Mouse (Mus musculus): ENCODE data around the gene Itga2. TPM values are rescaled to one million over a fixed set of nuclear protein-coding genes. Genes with fewer than 3 reads are reported as not detected.
A peak's percentile ranks its signal among the peaks of the same experiment; 100 is the strongest.

The Itga2 gene
- polyA plus RNA-seq, 1 experiment from 2014 or later = 3.5 TPM

DNA sequence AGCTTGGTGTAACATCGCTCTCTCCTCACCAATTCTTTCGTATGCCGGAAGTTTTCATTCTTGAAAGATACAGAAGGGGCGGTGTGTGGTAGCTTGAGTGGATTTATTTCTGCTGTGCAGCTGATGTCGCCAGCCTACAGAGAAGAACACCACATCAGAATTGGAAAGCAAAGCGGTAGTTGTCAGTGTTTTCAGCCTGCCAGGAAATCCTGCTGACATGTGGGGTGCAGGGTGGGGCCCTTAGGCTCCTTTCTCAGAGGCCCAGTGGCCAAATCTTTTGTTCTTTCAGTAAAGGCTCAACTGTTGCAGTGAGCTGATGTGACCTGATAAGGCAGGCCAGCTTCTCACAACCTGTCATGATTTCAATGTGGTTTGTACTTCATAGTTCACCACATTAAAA, 86.1 kb downstream of the Itga2 start:
- Histone ChIP-seq H3K4me2 (replicated peaks) (no peak overlapping the region), H3K9me3 (replicated peaks) (no peaks in the 10 kb centered on the region), H3K9ac (no peak overlapping the region), H3K4me3 (replicated peaks) (no peak overlapping the region), H3K27me3 (no peaks in the 10 kb centered on the region), H3K36me3 (no peaks in the 10 kb centered on the region), H3K4me1 (0 out of 2 replicates have a peak, but pooled peaks cover 6% of the 10 kb centered on the region), H3K27ac (replicated peaks) (no peak overlapping the region)
- 75% methylated on average over 6 of the region's 6 CpGs for WGBS
- ATAC-seq (ENCODE audit: insufficient number of reproducible peaks, low FRiP score, low TSS enrichment, low read depth) = no peak

DNA sequence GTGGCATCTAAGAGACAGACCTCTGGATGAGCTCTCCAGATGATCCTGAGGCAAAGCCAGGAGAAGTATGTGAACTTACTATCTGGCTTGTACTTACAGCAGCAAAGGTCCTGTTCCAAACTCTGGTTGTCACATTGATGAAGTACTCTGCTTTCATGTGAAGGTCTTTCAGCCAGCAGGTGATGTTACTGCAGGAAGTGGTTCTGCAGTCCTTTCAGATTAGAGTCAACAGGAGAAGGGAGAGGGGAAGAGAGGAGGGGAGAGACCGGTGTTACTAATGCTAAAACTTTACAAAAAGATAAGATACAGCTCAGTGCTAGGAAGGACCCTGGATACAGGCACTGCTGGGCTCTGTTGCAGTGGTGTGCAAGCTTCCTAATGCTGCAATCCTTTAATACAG, 88.6 kb downstream of the Itga2 start:
- 67% methylated on average over 1 of the region's 1 CpGs for WGBS
- Histone ChIP-seq H3K4me1 (peaks cover 21% of the 10 kb centered on the region), H3K27me3 (no peaks in the 10 kb centered on the region), H3K4me3 (replicated peaks) (no peak overlapping the region), H3K4me2 (replicated peaks) (no peak overlapping the region), H3K9ac (no peak overlapping the region), H3K36me3 (no peaks in the 10 kb centered on the region), H3K9me3 (replicated peaks) (no peaks in the 10 kb centered on the region), H3K27ac (replicated peaks) (no peak overlapping the region)
- no peak for ATAC-seq (ENCODE audit: insufficient number of reproducible peaks, low FRiP score, low TSS enrichment, low read depth)

- H3K27ac ChIP-seq (replicated peaks) = no peak overlapping the region
- WGBS = 85% methylated on average over 4 of the region's 4 CpGs
- H3K4me2 ChIP-seq (replicated peaks) = no peak overlapping the region
- H3K4me1 ChIP-seq = peaks cover 26% of the 10 kb centered on the region
- no peaks in the 10 kb centered on the region for H3K27me3 ChIP-seq
- H3K4me3 ChIP-seq (replicated peaks) = no peak overlapping the region
- no peaks in the 10 kb centered on the region for H3K9me3 ChIP-seq (replicated peaks)
- no peaks in the 10 kb centered on the region for H3K36me3 ChIP-seq
- H3K9ac ChIP-seq = no peak overlapping the region
- ATAC-seq (ENCODE audit: insufficient number of reproducible peaks, low FRiP score, low TSS enrichment, low read depth) = no peak
Measured at GRCm38 (mm10) chr13:114840545-114840944, 91.4 kb downstream of the Itga2 start.

DNA sequence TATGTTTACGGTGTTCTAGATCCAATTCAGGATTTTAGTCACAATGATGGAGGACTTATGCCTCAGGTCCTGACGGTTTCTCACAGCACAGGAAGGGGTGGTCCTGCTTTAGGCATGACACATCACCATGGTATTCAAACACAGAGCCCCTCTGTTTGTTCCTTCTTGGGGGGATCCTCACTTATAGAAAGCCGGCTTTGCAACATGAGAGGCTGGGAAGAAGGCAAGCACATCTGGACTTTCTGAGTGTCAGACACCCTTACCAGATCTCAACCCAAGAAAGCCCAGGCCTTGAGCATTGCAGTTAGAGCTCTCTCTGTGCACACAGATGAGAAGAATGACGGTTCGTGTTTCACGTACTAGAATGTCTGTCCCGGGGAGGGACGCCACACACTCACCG, 92.8 kb downstream of the Itga2 start:
- no peak overlapping the region for H3K4me3 ChIP-seq (replicated peaks)
- no peaks in the 10 kb centered on the region for H3K36me3 ChIP-seq
- no peak overlapping the region for H3K4me2 ChIP-seq (replicated peaks)
- H3K4me1 ChIP-seq = peaks cover 26% of the 10 kb centered on the region
- peak overlapping the region; percentile 83 for H3K27ac ChIP-seq (replicated peaks)
- no peak overlapping the region for H3K9ac ChIP-seq
- H3K9me3 ChIP-seq (replicated peaks) = no peaks in the 10 kb centered on the region
- WGBS = 29% methylated on average over 9 of the region's 9 CpGs
- no peaks in the 10 kb centered on the region for H3K27me3 ChIP-seq
- 0 out of 2 replicates have a peak, but pooled peaks have one; percentile 17 for ATAC-seq (ENCODE audit: insufficient number of reproducible peaks, low FRiP score, low TSS enrichment, low read depth)

GRCm38 (mm10) chr13:114838535-114838990, 93.3 kb downstream of the Itga2 start:
- peaks cover 26% of the 10 kb centered on the region for H3K4me1 ChIP-seq
- peak overlapping the region; percentile 83 for H3K27ac ChIP-seq (replicated peaks)
- H3K9ac ChIP-seq = no peak overlapping the region
- no peak overlapping the region for H3K4me3 ChIP-seq (replicated peaks)
- peak; percentile 56 for ATAC-seq (ENCODE audit: insufficient number of reproducible peaks, low FRiP score, low TSS enrichment, low read depth)
- no peak overlapping the region for H3K4me2 ChIP-seq (replicated peaks)
- no peaks in the 10 kb centered on the region for H3K36me3 ChIP-seq
- no peaks in the 10 kb centered on the region for H3K27me3 ChIP-seq
- 40% methylated on average over 5 of the region's 5 CpGs for WGBS
- H3K9me3 ChIP-seq (replicated peaks) = no peaks in the 10 kb centered on the region

- no peak overlapping the region for H3K27ac ChIP-seq (replicated peaks)
- WGBS = 72% methylated on average over 7 of the region's 7 CpGs
Measured at GRCm38 (mm10) chr13:114837061-114837460, 94.8 kb downstream of the Itga2 start.

DNA sequence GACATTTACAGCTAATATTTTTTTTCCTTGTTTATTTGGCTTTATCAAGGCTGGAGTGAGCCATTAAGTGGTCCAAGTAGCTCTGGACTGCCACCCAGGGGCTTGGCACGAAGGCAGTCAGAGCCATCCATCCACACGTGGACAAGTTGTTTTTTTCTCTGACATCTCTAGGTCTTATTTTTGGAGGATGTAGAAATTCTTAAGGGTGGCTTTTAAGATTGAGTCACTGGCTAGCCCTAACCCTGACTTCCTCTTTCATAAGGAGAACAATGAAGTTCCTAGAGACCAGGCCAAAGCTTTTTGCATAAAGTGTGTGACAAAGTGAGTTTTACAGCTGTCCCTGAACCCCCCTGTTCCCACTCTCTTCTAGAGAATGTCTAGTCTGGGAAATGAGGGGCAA, 97.3 kb downstream of the Itga2 start:
- no peak overlapping the region for H3K27ac ChIP-seq (replicated peaks)
- H3K9me3 ChIP-seq (replicated peaks) = no peaks in the 10 kb centered on the region
- H3K4me2 ChIP-seq (replicated peaks) = no peak overlapping the region
- peaks cover 18% of the 10 kb centered on the region for H3K4me1 ChIP-seq
- no peak overlapping the region for H3K9ac ChIP-seq
- no peak for ATAC-seq (ENCODE audit: insufficient number of reproducible peaks, low FRiP score, low TSS enrichment, low read depth)
- WGBS = 66% methylated on average over 2 of the region's 2 CpGs
- H3K36me3 ChIP-seq = peaks cover 16% of the 10 kb centered on the region
- H3K4me3 ChIP-seq (replicated peaks) = no peak overlapping the region
- no peaks in the 10 kb centered on the region for H3K27me3 ChIP-seq

More at GRCm38 (mm10) chr13:114837061-114837460, 94.8 kb downstream of the Itga2 start:
- H3K4me1 ChIP-seq = peaks cover 26% of the 10 kb centered on the region
- no peaks in the 10 kb centered on the region for H3K9me3 ChIP-seq (replicated peaks)
- H3K9ac ChIP-seq = no peak overlapping the region
- H3K27me3 ChIP-seq = no peaks in the 10 kb centered on the region
- H3K36me3 ChIP-seq = no peaks in the 10 kb centered on the region
- no peak overlapping the region for H3K4me2 ChIP-seq (replicated peaks)
- ATAC-seq (ENCODE audit: insufficient number of reproducible peaks, low FRiP score, low TSS enrichment, low read depth) = no peak
- no peak overlapping the region for H3K4me3 ChIP-seq (replicated peaks)

GRCm38 (mm10) chr13:114833351-114833750, 98.5 kb downstream of the Itga2 start:
- ATAC-seq (ENCODE audit: insufficient number of reproducible peaks, low FRiP score, low TSS enrichment, low read depth) = no peak
- peaks cover 5% of the 10 kb centered on the region for H3K4me1 ChIP-seq
- H3K36me3 ChIP-seq = peaks cover 19% of the 10 kb centered on the region
- H3K27me3 ChIP-seq = no peaks in the 10 kb centered on the region
- H3K9me3 ChIP-seq (replicated peaks) = no peaks in the 10 kb centered on the region
- H3K9ac ChIP-seq = no peak overlapping the region
- no peak overlapping the region for H3K4me3 ChIP-seq (replicated peaks)
- H3K27ac ChIP-seq (replicated peaks) = no peak overlapping the region
- 89% methylated on average over 4 of the region's 4 CpGs for WGBS
- H3K4me2 ChIP-seq (replicated peaks) = no peak overlapping the region

- no peak overlapping the region for H3K9ac ChIP-seq
- no peak overlapping the region for H3K27ac ChIP-seq (replicated peaks)
- no peak for ATAC-seq (ENCODE audit: insufficient number of reproducible peaks, low FRiP score, low TSS enrichment, low read depth)
- no peak overlapping the region for H3K4me2 ChIP-seq (replicated peaks)
- peaks cover 23% of the 10 kb centered on the region for H3K36me3 ChIP-seq
- H3K9me3 ChIP-seq (replicated peaks) = no peaks in the 10 kb centered on the region
- H3K4me1 ChIP-seq = no peaks in the 10 kb centered on the region
- WGBS = 69% methylated on average over 5 of the region's 5 CpGs
- H3K4me3 ChIP-seq (replicated peaks) = no peak overlapping the region
- no peaks in the 10 kb centered on the region for H3K27me3 ChIP-seq
Measured at GRCm38 (mm10) chr13:114832761-114833160, 99.1 kb downstream of the Itga2 start.

- Histone ChIP-seq H3K9me3 (replicated peaks) (no peaks in the 10 kb centered on the region), H3K4me2 (replicated peaks) (no peak overlapping the region), H3K4me1 (no peaks in the 10 kb centered on the region), H3K9ac (no peak overlapping the region), H3K27ac (replicated peaks) (no peak overlapping the region), H3K27me3 (no peaks in the 10 kb centered on the region), H3K36me3 (peaks cover 32% of the 10 kb centered on the region), H3K4me3 (replicated peaks) (no peak overlapping the region)
- no peak for ATAC-seq (ENCODE audit: insufficient number of reproducible peaks, low FRiP score, low TSS enrichment, low read depth)
- 82% methylated on average over 4 of the region's 4 CpGs for WGBS
Measured at GRCm38 (mm10) chr13:114831367-114831833, 100.5 kb downstream of the Itga2 start.

DNA sequence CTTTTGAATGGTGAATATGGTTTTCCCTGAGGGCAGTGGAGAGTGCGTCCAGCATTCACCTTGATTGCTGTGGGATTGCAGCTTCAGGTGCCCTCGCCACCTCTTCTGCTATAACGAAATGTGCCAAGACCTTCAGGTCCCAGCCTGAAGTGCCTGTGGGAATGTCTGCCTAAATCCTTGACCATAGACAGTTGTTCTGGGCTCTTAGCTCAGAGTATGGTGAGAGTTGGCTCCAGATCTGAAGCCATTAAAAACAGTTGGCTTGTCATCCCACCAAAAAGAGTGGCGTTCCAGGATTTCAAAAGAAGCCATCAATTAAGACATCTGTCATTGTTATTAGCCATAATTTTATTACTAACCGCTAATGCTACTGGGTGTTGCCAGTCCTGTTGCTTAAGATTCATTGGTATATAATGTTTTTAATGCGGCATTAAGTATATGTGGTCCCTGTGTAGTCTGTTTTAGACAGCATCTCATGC, 106.5 kb downstream of the Itga2 start:
- Histone ChIP-seq H3K9ac (no peak overlapping the region), H3K27me3 (no peaks in the 10 kb centered on the region), H3K36me3 (peaks cover 36% of the 10 kb centered on the region), H3K27ac (replicated peaks) (no peak overlapping the region), H3K9me3 (replicated peaks) (no peaks in the 10 kb centered on the region), H3K4me2 (replicated peaks) (no peak overlapping the region), H3K4me3 (replicated peaks) (no peak overlapping the region), H3K4me1 (no peaks in the 10 kb centered on the region)
- no peak for ATAC-seq (ENCODE audit: insufficient number of reproducible peaks, low FRiP score, low TSS enrichment, low read depth)
- WGBS = 93% methylated on average over 6 of the region's 6 CpGs

- peaks cover 8% of the 10 kb centered on the region for H3K4me1 ChIP-seq
- H3K36me3 ChIP-seq = peaks cover 25% of the 10 kb centered on the region
- no peaks in the 10 kb centered on the region for H3K27me3 ChIP-seq
- H3K4me3 ChIP-seq (replicated peaks) = no peak overlapping the region
- no peak overlapping the region for H3K27ac ChIP-seq (replicated peaks)
- no peaks in the 10 kb centered on the region for H3K9me3 ChIP-seq (replicated peaks)
- no peak overlapping the region for H3K9ac ChIP-seq
- no peak for ATAC-seq (ENCODE audit: insufficient number of reproducible peaks, low FRiP score, low TSS enrichment, low read depth)
- H3K4me2 ChIP-seq (replicated peaks) = no peak overlapping the region
- WGBS = 97% methylated on average over 2 of the region's 2 CpGs
Measured at GRCm38 (mm10) chr13:114822871-114823270, 109.0 kb downstream of the Itga2 start.

Data from embryonic facial prominence, embryonic 15.5 days (tissue).